Mouse (Mus musculus) erythroblast, adult 5-6 weeks (primary cell): ENCODE data around the gene Foxp3. TPM values are rescaled to one million over a fixed set of nuclear protein-coding genes. Genes with fewer than 3 reads are reported as not detected.

Source experiments
- ATAC-seq: replicated peaks from 2 replicates; pipeline ENCODE4 v1.8.0; 2016; ENCODE audit warnings: moderate number of reproducible peaks, mild to moderate bottlenecking, moderate TSS enrichment, inconsistent platforms; ENCODE audit not compliant: poor library complexity, low FRiP score, severe bottlenecking
- total RNA-seq, 2 experiments: library from RNA; stranded (forward) in 1 of 2; stranded (reverse) in 1 of 2; fragments of 150-400 nt in 1 of 2; fragments of 200-764, 138-1000 nt in 1 of 2; gene quantifications; 2 replicates each; pipeline versions ENCODE4 v1.2.3 to v1.2.4; 2015 to 2017; ENCODE audit warnings: low replicate concordance in 2 of 2

Gene Foxp3
- total RNA-seq (2015; ENCODE audit: low replicate concordance) (not detected in 2 replicates), total RNA-seq (2017; ENCODE audit: low replicate concordance) (not detected in 2 replicates)

- ATAC-seq = no peak
Measured at GRCm38 (mm10) chrX:7573176-7574086, at the start of gene Foxp3. Gene Foxp3, plus strand, starts transcription at chrX:7573644.

- ATAC-seq = no peak
Measured at GRCm38 (mm10) chrX:7524961-7525360, 48.5 kb upstream of the Foxp3 start.

GRCm38 (mm10) chrX:7553474-7553873 lies 20.0 kb upstream of the Foxp3 start:
- ATAC-seq = no peak

- ATAC-seq = no peak
Measured at GRCm38 (mm10) chrX:7563076-7563475, 10.4 kb upstream of the Foxp3 start.

GRCm38 (mm10) chrX:7566352-7566751 lies 7.1 kb upstream of the Foxp3 start:
- no peak for ATAC-seq

GRCm38 (mm10) chrX:7567491-7567890 lies 6.0 kb upstream of the Foxp3 start:
- ATAC-seq = no peak

- no peak for ATAC-seq
Measured at GRCm38 (mm10) chrX:7570481-7571175, 2.8 kb upstream of the Foxp3 start.

GRCm38 (mm10) chrX:7571565-7572136 lies 1.8 kb upstream of the Foxp3 start:
- no peak for ATAC-seq

- no peak for ATAC-seq
Measured at GRCm38 (mm10) chrX:7572466-7572865, 978 bp upstream of the Foxp3 start.

- ATAC-seq = peak; percentile 99
Measured at GRCm38 (mm10) chrX:7574087-7574884, 842 bp downstream of the Foxp3 start, which contains the start of gene Ppp1r3f. Gene Ppp1r3f, minus strand, starts transcription at chrX:7574283.

GRCm38 (mm10) chrX:7574885-7575231 lies 1.4 kb downstream of the Foxp3 start:
- no peak for ATAC-seq

GRCm38 (mm10) chrX:7581151-7581550 lies 7.7 kb downstream of the Foxp3 start:
- ATAC-seq = no peak

- ATAC-seq = no peak
Measured at GRCm38 (mm10) chrX:7583881-7584280, 10.4 kb downstream of the Foxp3 start.

- no peak for ATAC-seq
Measured at GRCm38 (mm10) chrX:7586356-7586755, 12.9 kb downstream of the Foxp3 start.

GRCm38 (mm10) chrX:7595371-7595770 lies 21.9 kb downstream of the Foxp3 start:
- no peak for ATAC-seq

- no peak for ATAC-seq
Measured at GRCm38 (mm10) chrX:7604004-7604403, 30.6 kb downstream of the Foxp3 start.

GRCm38 (mm10) chrX:7604879-7605574 lies 31.6 kb downstream of the Foxp3 start, which contains the start of gene Ccdc22:
Gene Ccdc22, minus strand, starts transcription at chrX:7605517.
- ATAC-seq = peak; percentile 99

- no peak for ATAC-seq
Measured at GRCm38 (mm10) chrX:7605575-7605941, 32.1 kb downstream of the Foxp3 start.

GRCm38 (mm10) chrX:7606783-7607182 lies 33.3 kb downstream of the Foxp3 start, which contains the start of gene Cacna1f:
Gene Cacna1f, plus strand, starts transcription at chrX:7607083.
- ATAC-seq = no peak
